Comparison of ENCODE assay signal across 25 mouse cellular contexts in the genomic region with DNA sequence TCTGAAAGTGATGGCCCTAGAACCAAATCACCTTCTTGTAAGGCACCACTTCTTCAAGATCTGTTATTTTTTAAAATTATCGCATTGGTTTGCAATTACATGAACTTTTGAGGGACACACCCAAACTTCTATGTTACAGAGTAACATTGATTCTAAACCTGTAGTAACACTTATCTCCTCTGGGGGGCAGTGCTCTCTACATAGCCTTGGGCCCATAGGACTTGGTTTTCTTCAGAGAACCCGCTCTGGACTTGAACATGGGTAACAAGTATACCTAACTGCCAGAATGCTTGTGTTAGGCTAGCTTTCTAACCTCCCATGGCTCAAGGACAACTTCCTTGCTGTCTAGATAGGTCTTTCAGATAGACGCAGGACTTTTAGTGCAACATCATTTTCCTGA.
DNase-seq lines count a peak whose midpoint lies in the region; ATAC-seq and TF ChIP-seq lines count a peak whose summit lies in the region.
"Had no signal": no experiment of that assay in that cellular context is flagged by ENCODE, and none has a peak within 500 bp of the region (broad histone marks: within the 10 kb centered on the region; RNA-seq: fewer than 3 reads in every experiment).

No protein-coding gene starts in this region.

- H3K9me3 ChIP-seq in hindbrain, postnatal 0 days (ENCODE audit: low read length): no peaks in the 10 kb centered on the region
- H3K9me3 ChIP-seq in hindbrain, embryonic 13.5 days: no peaks in the 10 kb centered on the region
- no peaks in the 10 kb centered on the region for H3K9me3 ChIP-seq in liver, postnatal 0 days (ENCODE audit: low read length)
- H3K9me3 ChIP-seq in G1E (replicated peaks): no peaks in the 10 kb centered on the region
- no peaks in the 10 kb centered on the region for H3K9me3 ChIP-seq in stomach, postnatal 0 days (ENCODE audit: control insufficient read depth, low read length)
- H3K9me3 ChIP-seq: embryonic facial prominence, embryonic 13.5 days; heart, embryonic 13.5 days; hindbrain, embryonic 15.5 days; limb, embryonic 12.5 days; liver, embryonic 15.5 days; midbrain, embryonic 15.5 days; neural tube, embryonic 15.5 days had no signal

- WGBS in hindbrain, postnatal 0 days: 77% methylated on average over 3 of the region's 3 CpGs
- WGBS in hindbrain, embryonic 13.5 days: 86% methylated on average over 3 of the region's 3 CpGs
- 78% methylated on average over 3 of the region's 3 CpGs for WGBS in liver, postnatal 0 days (ENCODE audit: insufficient replicate concordance)
- 78% methylated on average over 3 of the region's 3 CpGs for whole genome bisulfite sequencing in stomach, postnatal 0 days

- H3K4me2 ChIP-seq in hindbrain, postnatal 0 days (ENCODE audit: low read depth, low read length): no peak overlapping the region
- H3K4me2 ChIP-seq in hindbrain, embryonic 13.5 days: no peak overlapping the region
- no peak overlapping the region for H3K4me2 ChIP-seq in liver, postnatal 0 days (ENCODE audit: low read depth, low read length)
- no peak overlapping the region for H3K4me2 ChIP-seq in stomach, postnatal 0 days (replicated peaks; ENCODE audit: low read depth)
- H3K4me2 ChIP-seq: embryonic facial prominence, embryonic 13.5 days; heart, embryonic 13.5 days; hindbrain, embryonic 15.5 days; limb, embryonic 12.5 days; liver, embryonic 15.5 days; midbrain, embryonic 15.5 days; neural tube, embryonic 15.5 days had no signal

- H3K27me3 ChIP-seq in hindbrain, postnatal 0 days (ENCODE audit: insufficient read depth, low read length): no peaks in the 10 kb centered on the region
- H3K27me3 ChIP-seq in hindbrain, embryonic 13.5 days: no peaks in the 10 kb centered on the region
- no peaks in the 10 kb centered on the region for H3K27me3 ChIP-seq in liver, postnatal 0 days (ENCODE audit: insufficient read depth, low read length)
- H3K27me3 ChIP-seq in G1E (ENCODE audit: insufficient read depth, low read length): no peaks in the 10 kb centered on the region
- H3K27me3 ChIP-seq in stomach, postnatal 0 days (ENCODE audit: control insufficient read depth, insufficient read depth, low read length): no peaks in the 10 kb centered on the region
- H3K27me3 ChIP-seq: embryonic facial prominence, embryonic 13.5 days; heart, embryonic 13.5 days; hindbrain, embryonic 15.5 days; limb, embryonic 12.5 days; liver, embryonic 15.5 days; midbrain, embryonic 15.5 days; neural tube, embryonic 15.5 days had no signal

- ATAC-seq in hindbrain, postnatal 0 days: no peak
- ATAC-seq in hindbrain, embryonic 13.5 days (ENCODE audit: low FRiP score): no peak
- ATAC-seq in liver, postnatal 0 days: no peak
- no peak for ATAC-seq in G1E (ENCODE audit: extremely low read depth, insufficient number of reproducible peaks, low FRiP score, poor library complexity, severe bottlenecking)
- no peak for ATAC-seq in stomach, postnatal 0 days (ENCODE audit: low FRiP score, low TSS enrichment)
- ATAC-seq: activated CD4-positive, CD25-positive, alpha-beta regulatory T cell, adult 4 months; forebrain, embryonic 14.5 days; midbrain, embryonic 15.5 days had no signal

- no peaks in the 10 kb centered on the region for H3K36me3 ChIP-seq in hindbrain, postnatal 0 days (ENCODE audit: insufficient read depth, low read length)
- no peaks in the 10 kb centered on the region for H3K36me3 ChIP-seq in hindbrain, embryonic 13.5 days
- H3K36me3 ChIP-seq in liver, postnatal 0 days (replicated peaks; ENCODE audit: insufficient read depth, low read length): no peaks in the 10 kb centered on the region
- H3K36me3 ChIP-seq in G1E (replicated peaks): no peaks in the 10 kb centered on the region
- no peaks in the 10 kb centered on the region for H3K36me3 ChIP-seq in stomach, postnatal 0 days (ENCODE audit: control insufficient read depth, insufficient read depth, low read length)
- H3K36me3 ChIP-seq: embryonic facial prominence, embryonic 13.5 days; heart, embryonic 13.5 days; hindbrain, embryonic 15.5 days; limb, embryonic 12.5 days; liver, embryonic 15.5 days; midbrain, embryonic 15.5 days; neural tube, embryonic 15.5 days had no signal

- H3K4me3 ChIP-seq in hindbrain, postnatal 0 days (ENCODE audit: low read length): no peak overlapping the region
- H3K4me3 ChIP-seq in hindbrain, embryonic 13.5 days: no peak overlapping the region
- no peak overlapping the region for H3K4me3 ChIP-seq in liver, postnatal 0 days (ENCODE audit: low read depth, low read length)
- H3K4me3 ChIP-seq in G1E (ENCODE audit: low read depth, low read length): no peak overlapping the region
- H3K4me3 ChIP-seq in stomach, postnatal 0 days (ENCODE audit: low read depth, low read length): no peak overlapping the region
- H3K4me3 ChIP-seq: embryonic facial prominence, embryonic 13.5 days; heart, embryonic 13.5 days; hindbrain, embryonic 15.5 days; limb, embryonic 12.5 days; liver, embryonic 15.5 days; midbrain, embryonic 15.5 days; neural tube, embryonic 15.5 days had no signal

- H3K27ac ChIP-seq in hindbrain, postnatal 0 days: no peak overlapping the region
- no peak overlapping the region for H3K27ac ChIP-seq in hindbrain, embryonic 13.5 days
- H3K27ac ChIP-seq in liver, postnatal 0 days (ENCODE audit: low read depth): no peak overlapping the region
- H3K27ac ChIP-seq in stomach, postnatal 0 days (replicated peaks): no peak overlapping the region
- H3K27ac ChIP-seq: embryonic facial prominence, embryonic 13.5 days; heart, embryonic 13.5 days; hindbrain, embryonic 15.5 days; limb, embryonic 12.5 days; liver, embryonic 15.5 days; midbrain, embryonic 15.5 days; neural tube, embryonic 15.5 days had no signal

- H3K9ac ChIP-seq in hindbrain, postnatal 0 days (replicated peaks; ENCODE audit: low read length): no peak overlapping the region
- H3K9ac ChIP-seq in hindbrain, embryonic 13.5 days: no peak overlapping the region
- no peak overlapping the region for H3K9ac ChIP-seq in liver, postnatal 0 days (replicated peaks)
- H3K9ac ChIP-seq in stomach, postnatal 0 days (ENCODE audit: low read length): no peak overlapping the region
- H3K9ac ChIP-seq: embryonic facial prominence, embryonic 13.5 days; heart, embryonic 13.5 days; hindbrain, embryonic 15.5 days; limb, embryonic 12.5 days; liver, embryonic 15.5 days; midbrain, embryonic 15.5 days; neural tube, embryonic 15.5 days had no signal

- H3K4me1 ChIP-seq in hindbrain, postnatal 0 days (ENCODE audit: insufficient read depth, low read length): no peaks in the 10 kb centered on the region
- no peaks in the 10 kb centered on the region for H3K4me1 ChIP-seq in hindbrain, embryonic 13.5 days (replicated peaks)
- no peaks in the 10 kb centered on the region for H3K4me1 ChIP-seq in liver, postnatal 0 days (ENCODE audit: insufficient read depth)
- no peaks in the 10 kb centered on the region for H3K4me1 ChIP-seq in G1E (ENCODE audit: insufficient read depth, low read depth, low read length)
- H3K4me1 ChIP-seq in stomach, postnatal 0 days (replicated peaks; ENCODE audit: control insufficient read depth, insufficient read depth): no peaks in the 10 kb centered on the region
- H3K4me1 ChIP-seq: embryonic facial prominence, embryonic 13.5 days; hindbrain, embryonic 15.5 days; limb, embryonic 12.5 days; liver, embryonic 15.5 days; midbrain, embryonic 15.5 days; neural tube, embryonic 15.5 days had no signal

- peak; percentile 16; the same call in 1 of the 2 replicates for TF ChIP-seq CTCF in hindbrain, postnatal 0 days (IDR thresholded peaks at IDR 0.05; ENCODE audit: low read depth)
- peak; percentile 39; the same call in 1 of the 2 replicates for TF ChIP-seq CTCF in liver, postnatal 0 days (IDR thresholded peaks at IDR 0.05; ENCODE audit: low read depth)
- TF ChIP-seq CTCF in G1E (IDR thresholded peaks at IDR 0.05; ENCODE audit: low read depth, low read length): 0 out of 2 replicates have a peak, but pooled peaks have one; percentile 6
- TF ChIP-seq CTCF in stomach, postnatal 0 days (IDR thresholded peaks at IDR 0.05; ENCODE audit: low read depth): peak; percentile 50

- no peak for DNase-seq in hindbrain, postnatal 0 days (ENCODE audit: low spot score)
- DNase-seq in liver, postnatal 0 days: no peak
- DNase-seq in liver: no peak
- no peak for DNase-seq in G1E (ENCODE audit: low spot score)
- no peak for DNase-seq in stomach, postnatal 0 days (ENCODE audit: low spot score)
- DNase-seq in embryo, embryonic 11 days: no peak
- DNase-seq: adrenal gland, postnatal 10 days; cerebellum, postnatal 10 days; heart, postnatal 36 days; kidney, adult 18-20 months; kidney, postnatal 36 days; layer of hippocampus, adult 9-11 months; lung, postnatal 14 days; right cerebral cortex, postnatal 4 days; thymus, postnatal 14 days had no signal

- TF ChIP-seq EP300 in liver, postnatal 0 days (IDR thresholded peaks at IDR 0.05; ENCODE audit: low read depth): no peak
- no peak for TF ChIP-seq EP300 in stomach, postnatal 0 days (optimal IDR thresholded peaks at IDR 0.05)
